Mouse (Mus musculus): ENCODE results near the gene Creld2. TPM values are rescaled to one million over a fixed set of nuclear protein-coding genes. Genes with fewer than 3 reads are reported as not detected.
"Not testable (repeated sequence)": the region's sequence is repeated elsewhere in the genome, so short reads cannot be mapped to it uniquely, and the experiment has no call there.

Gene Creld2
- 10 to 100 TPM; 45.3 to 51.7 TPM for total RNA-seq (2021)
- long read RNA-seq, experiment 1, transcript Creld2-201 (10 exons, 1,366 nt): major isoform, 50 of 55 reads
- long read RNA-seq, experiment 1, partial matches to known transcripts: 0 of 55 reads
- long read RNA-seq, experiment 1, other reads (novel, unspliced or antisense): 5 of 55 reads
- long read RNA-seq, experiment 2, transcript Creld2-201 (10 exons, 1,366 nt): major isoform, 104 of 116 reads
- long read RNA-seq, experiment 2, partial matches to known transcripts: 5 of 116 reads
- long read RNA-seq, experiment 2, other reads (novel, unspliced or antisense): 7 of 116 reads

DNA sequence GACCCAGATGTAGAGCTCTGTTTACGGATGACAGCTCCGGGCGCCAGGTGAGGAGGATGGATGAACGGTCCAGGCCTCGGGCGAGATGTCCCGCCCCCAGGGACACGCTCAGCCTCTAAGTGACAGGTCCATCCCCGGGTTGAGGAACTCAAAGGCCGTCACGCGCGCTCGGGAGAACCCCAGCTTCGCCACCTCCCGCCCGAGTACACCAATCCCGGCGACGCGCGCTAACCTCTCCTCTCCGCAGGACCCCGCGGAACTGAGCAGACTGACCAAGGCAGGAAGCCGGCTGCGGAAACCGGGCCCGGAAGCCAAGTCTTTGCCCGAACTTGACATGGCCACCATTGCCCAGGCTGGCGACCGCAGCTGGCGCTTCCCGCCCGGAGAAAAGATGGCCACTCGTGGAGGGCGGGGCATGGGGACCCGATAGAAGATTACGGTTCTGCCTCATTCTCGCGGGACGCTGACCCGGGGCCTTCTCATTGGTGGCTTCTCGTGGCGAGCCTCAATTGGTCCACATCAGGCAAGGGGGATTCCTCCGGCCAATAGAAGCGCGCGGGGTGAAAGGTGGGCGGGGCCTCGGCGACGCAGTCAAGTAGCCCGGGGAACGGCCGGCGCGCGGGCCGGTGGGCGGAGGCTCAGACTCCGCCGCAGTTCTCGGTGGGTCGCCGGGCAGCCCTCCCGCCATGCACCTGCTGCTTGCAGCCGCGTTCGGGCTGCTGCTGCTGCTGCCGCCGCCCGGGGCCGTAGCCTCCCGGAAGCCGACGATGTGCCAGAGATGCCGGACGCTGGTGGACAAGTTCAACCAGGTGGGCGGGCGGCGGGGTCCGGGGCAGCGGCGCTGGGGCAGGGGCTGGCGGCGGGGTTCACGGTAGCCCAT is at the start of gene Creld2, which contains the start of gene Alg12:
Creld2 (plus strand) TSS at position 621 of the 880 bp plus-strand sequence.
Alg12 (minus strand) TSS at position 293 of the 880 bp plus-strand sequence.
- peak; percentile 95 to 97 for DNase-seq (ENCODE audit: low spot score in 2 of 2)

- DNase-seq (ENCODE audit: low spot score in 2 of 2): not testable (repeated sequence)
Observed at GRCm38 (mm10) chr15:88774630-88775029, 44.8 kb upstream of the Creld2 start.

GRCm38 (mm10) chr15:88792140-88792850 is 27.2 kb upstream of the Creld2 start:
- DNase-seq (ENCODE audit: low spot score in 2 of 2): no peak

DNA sequence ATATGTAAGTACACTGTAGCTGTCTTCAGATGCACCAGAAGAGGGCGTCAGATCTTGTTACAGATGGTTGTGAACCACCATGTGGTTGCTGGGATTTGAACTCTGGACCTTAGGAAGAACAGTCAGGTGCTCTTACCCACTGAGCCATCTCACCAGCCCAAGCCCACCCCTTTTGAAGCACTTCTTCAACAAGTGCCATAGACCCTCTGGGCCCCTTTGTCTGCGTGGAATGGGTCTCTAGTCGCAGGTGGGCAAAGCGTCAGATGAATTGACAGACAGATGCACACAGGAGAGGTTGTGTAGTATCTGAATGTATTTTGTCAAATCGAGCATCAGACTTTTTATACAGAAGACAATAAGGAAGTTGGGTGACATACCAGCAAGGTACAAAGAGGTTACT is 24.7 kb upstream of the Creld2 start:
- DNase-seq (ENCODE audit: low spot score in 2 of 2): not testable (repeated sequence)

GRCm38 (mm10) chr15:88799950-88800371 is 19.5 kb upstream of the Creld2 start:
- no peak for DNase-seq (ENCODE audit: low spot score in 2 of 2)

DNA sequence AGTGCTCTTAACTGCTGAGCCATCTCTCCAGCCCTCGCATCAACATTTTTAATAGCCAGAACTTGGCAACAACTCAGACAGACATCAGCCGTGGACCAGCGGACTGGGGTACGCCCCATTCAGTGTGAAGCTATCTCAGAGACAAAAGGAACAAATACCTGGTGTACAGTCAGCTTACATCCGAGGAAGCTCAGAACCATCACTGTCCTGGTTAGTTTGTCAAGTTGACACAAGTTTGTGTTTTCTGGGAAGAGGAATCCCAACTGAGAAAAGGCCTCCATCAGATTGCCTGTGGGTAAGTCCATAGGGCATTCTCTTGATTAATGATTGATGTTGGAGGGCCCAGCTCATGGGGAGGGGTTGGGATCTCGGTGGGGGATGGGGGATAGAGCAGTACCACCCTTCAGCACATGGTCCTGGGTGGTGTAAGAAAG is 18.5 kb upstream of the Creld2 start:
- no peak for DNase-seq (ENCODE audit: low spot score in 2 of 2)

GRCm38 (mm10) chr15:88801903-88802302 is 17.5 kb upstream of the Creld2 start:
- no peak for DNase-seq (ENCODE audit: low spot score in 2 of 2)

DNA sequence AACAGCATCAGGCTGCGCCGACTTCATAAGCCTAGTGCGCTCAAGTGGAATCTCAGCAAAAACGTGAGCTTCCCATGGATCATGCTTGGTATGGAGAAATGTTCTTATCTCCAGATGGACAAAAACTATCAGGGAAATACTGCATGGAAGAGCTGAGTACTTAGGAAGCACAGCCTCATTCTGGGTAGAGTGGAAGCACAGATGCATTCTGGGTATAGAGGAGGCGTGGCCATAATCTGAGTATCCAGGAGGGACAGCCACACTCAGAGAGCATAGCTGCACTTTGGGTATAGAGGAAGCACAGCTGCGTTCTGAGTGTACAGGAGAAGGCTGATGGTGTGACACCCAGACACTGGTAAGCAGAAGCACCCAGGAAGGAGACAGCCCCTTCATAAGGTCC is 17.1 kb upstream of the Creld2 start:
- DNase-seq (ENCODE audit: low spot score in 2 of 2): no peak

DNA sequence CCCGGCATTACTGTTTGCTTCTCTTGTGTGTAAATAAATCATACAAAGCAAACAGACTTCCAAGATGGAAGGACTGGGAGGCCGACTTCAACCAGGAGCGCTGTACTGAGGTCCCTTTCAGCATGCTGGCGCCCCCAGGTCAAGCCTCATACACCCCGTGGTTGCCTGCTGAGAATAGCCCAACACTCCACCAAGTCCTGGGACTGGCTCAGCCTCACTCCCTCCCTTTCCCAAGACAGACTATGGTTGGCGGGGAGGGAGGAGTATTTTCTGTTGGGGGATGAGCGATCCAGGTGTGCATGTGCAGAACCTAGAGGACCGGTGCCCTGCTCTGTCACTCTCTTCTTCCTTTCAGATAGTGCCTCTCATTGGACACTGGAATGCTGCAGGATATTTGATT is 11.3 kb upstream of the Creld2 start:
- no peak for DNase-seq (ENCODE audit: low spot score in 2 of 2)

- DNase-seq (ENCODE audit: low spot score in 2 of 2): no peak
Observed at GRCm38 (mm10) chr15:88810369-88810768, 9.1 kb upstream of the Creld2 start.

- no peak for DNase-seq (ENCODE audit: low spot score in 2 of 2)
Observed at GRCm38 (mm10) chr15:88813262-88813661, 6.2 kb upstream of the Creld2 start.

- DNase-seq (ENCODE audit: low spot score in 2 of 2): not testable (repeated sequence)
Observed at GRCm38 (mm10) chr15:88813873-88814272, 5.6 kb upstream of the Creld2 start.

- DNase-seq (ENCODE audit: low spot score in 2 of 2): no peak
Observed at GRCm38 (mm10) chr15:88814411-88815047, 4.9 kb upstream of the Creld2 start.

GRCm38 (mm10) chr15:88815196-88815700 is 4.2 kb upstream of the Creld2 start:
- DNase-seq (ENCODE audit: low spot score in 2 of 2): no peak

GRCm38 (mm10) chr15:88819906-88820303 is 459 bp downstream of the Creld2 start:
- DNase-seq (ENCODE audit: low spot score in 2 of 2): no peak

DNA sequence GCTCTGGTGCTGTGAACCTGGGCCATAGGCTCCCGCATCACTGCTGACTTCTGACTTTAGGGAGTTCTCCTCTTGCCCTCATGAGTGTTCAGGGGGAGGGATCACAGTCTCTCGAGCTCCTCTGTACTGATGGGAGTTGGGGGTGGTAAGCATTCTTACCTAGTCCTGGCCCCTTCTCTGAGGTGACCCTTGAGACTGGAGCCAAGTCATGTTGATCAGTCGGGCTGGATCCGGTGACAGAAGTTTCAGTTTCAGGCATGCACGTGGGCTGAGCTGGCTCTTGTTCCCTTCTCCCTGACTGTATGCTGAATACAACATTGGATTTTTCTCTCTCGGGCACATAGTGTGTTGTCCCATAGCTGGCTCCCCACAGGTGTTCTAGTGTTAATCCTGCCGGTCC is 2.0 kb downstream of the Creld2 start:
- no peak for DNase-seq (ENCODE audit: low spot score in 2 of 2)

GRCm38 (mm10) chr15:88822513-88822912 is 3.1 kb downstream of the Creld2 start:
- no peak for DNase-seq (ENCODE audit: low spot score in 2 of 2)

GRCm38 (mm10) chr15:88823376-88823775 is 3.9 kb downstream of the Creld2 start:
- DNase-seq (ENCODE audit: low spot score in 2 of 2): no peak

- no peak for DNase-seq (ENCODE audit: low spot score in 2 of 2)
Observed at GRCm38 (mm10) chr15:88827466-88827865, 8.0 kb downstream of the Creld2 start.

DNA sequence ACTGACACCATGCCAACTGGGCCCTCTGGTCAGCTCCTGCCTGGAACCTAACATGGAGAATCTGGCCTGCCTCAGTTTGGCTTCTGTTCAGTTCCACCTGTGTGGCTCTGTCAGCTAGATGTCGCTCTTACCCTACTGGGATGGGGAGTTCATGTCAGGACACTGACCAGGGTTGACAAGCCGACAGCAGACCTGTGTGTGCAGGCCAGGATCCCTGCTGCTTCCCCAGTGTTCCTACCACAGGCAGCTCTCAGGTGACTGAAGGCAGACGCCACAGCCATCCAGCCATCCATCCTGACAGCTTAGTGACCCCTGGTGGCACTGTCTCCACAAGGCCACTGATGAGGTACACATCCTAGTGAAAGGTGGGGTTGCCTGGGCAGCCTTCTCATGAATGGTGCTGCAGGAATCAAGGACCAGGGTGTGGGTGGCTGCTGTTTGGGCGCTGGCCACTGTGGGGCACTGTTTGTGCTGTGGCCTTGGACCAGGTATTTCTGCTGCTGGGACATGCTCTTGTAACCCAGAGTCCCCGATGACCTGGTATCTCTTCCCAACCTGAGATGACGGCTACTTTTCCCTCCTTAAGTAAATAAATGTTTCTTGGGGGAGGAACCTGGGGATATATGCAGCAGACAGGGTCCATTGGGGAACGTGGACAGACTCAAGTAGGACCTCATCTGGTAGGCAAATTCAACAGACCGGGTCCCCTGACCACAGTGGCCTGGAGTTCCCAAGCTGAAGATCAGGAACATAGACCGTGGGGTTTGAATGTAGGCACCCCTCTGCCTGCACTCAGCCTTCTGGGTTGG is 8.7 kb downstream of the Creld2 start:
- DNase-seq (ENCODE audit: low spot score in 2 of 2): peak; percentile 57 to 71
